Mouse (Mus musculus) CD4-positive, CD25-positive, alpha-beta regulatory T cell, adult 2 months (primary cell): ENCODE results near the gene Plxna4.
"Not testable (repeated sequence)": the region's sequence is repeated elsewhere in the genome, so short reads cannot be mapped to it uniquely, and the experiment has no call there.

Source experiments
- DNase-seq: peaks from one replicate; pipeline ENCODE4 v3.0.0-alpha.2; 2012; ENCODE audit warnings: low read depth, low spot score

The Plxna4 gene

DNA sequence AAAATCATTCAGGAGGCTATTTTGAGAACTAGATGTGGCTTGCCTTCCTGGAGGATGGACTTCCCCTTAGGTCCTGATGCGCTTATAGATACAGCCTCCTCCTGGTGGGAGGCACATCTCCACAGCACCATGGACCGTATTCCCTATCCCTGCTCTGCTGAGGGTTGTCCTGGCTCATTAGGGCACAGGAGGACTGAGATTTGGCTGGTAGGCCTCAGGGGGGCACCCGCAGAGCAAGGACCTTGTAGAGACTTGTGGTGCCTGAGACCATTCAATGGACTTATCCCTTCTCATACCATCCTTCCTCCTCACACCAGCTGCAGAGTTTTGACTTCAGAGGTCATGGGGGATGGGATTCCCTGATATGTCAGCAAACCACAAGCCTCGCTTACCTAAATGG is 47.8 kb downstream of the Plxna4 start:
- DNase-seq = no peak

DNA sequence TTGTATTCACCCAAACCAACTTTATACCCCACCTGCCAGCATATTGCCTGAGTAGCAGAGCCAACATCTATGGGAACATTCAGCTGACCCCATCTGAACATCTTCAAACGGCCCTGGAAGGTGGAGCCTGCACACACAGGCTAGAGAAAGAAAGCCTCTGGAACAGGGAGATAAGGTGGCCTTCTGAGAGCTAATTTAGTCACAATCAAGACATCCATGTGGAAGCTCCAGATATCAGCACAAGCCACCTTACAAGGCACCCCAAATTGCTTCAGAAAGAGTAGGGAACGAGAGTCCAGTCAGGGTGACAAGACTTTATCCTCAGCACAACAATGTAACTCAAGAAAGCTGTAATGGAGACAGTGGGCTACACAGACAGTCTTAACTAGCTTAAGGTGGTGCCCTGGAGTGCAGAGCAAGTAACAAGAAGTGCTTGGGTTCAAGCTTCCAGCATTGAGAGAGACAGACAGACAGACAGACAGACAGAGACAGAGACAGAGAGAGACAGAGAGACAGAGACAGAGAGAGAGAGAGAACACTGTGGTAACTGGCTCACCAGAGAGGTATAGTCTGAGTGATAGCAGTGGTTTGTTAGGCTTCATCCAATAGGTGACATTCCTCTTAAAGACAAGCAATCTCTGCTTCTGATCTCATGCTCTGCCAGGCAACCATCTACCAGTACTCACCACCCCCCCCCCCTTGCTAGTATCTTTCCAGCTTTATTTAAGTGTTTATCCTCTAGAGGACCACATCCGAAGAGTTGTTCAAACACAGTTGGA is 53.8 kb downstream of the Plxna4 start:
- no peak for DNase-seq

DNA sequence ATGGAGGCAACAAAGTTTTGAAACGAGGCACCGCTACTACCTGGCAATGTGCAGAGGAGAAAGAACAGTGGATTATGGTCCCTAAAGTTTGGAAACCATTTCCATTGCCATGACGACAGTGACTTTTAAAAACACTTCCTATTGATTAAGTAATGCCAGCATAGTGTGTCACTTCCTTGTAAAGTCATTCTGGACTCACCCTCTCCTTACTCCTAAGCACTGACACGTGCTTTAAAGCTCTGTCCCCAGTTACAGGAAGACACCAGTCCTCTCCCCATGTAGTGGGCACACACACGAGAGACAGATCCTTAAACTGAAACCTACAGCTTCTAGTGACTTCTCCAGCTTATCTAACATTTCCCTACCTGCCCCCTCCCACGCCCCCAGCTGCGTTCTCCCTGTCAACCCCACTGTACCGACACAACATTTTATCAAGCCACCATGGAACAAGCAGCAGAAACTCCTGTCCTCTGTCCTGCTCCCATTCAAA is 59.9 kb downstream of the Plxna4 start:
- no peak for DNase-seq

DNA sequence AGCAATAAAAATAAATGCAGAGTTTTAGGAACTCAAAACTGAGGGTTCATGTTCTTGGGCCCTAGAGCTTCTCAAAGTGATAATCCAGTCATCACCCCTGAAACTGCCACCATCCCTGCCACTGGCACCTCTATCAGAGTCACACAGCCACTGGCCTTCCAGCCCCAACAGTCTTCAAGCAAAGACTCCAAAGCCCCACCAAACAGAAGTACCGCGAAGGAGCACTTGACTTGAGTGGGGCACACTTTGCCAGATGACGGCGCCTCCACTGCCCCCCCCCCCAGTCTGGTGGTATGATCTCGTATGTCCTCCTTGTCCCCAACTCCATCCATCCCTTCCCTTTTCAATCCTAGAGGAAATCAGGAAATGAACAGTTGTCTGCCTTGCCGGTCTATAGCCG is 60.5 kb downstream of the Plxna4 start:
- no peak for DNase-seq

DNA sequence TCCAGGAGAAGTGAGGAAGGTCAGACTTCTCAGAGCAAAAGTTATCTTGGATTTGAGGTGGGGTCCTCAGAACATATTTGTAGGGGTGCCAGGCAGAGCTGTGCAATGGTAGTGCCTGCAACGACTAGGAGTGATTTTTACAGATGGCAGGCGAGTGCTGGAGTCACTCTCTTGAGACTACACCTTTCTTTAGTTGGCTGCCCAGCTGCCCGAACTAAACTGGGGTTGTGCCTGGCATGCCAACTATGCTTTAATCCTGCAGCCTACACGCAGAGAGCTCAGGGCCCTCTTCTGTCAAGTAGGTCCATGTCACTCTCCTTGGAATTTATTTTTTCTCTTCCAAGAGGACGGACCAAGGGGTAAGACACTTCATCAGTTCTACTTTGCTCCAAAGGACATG is 61.2 kb downstream of the Plxna4 start:
- DNase-seq = no peak

DNA sequence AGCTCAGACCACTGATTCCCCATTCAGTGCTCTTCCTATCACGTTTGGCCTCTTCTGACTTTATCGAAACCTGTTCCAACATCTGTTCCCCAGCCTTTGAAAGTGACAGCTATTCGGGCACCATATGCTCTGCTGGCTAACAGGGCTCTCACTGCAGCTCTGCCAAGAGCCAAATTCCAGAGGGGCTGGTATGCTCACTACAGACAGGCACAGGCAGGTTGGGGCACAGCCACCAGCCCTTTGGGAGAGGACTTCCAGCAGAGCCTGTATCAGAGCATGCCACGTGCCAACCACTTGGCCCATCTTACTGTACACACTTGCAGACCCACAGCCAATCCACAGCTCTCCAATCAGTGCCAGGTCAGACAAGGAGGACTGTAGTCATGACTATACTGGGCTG is 67.9 kb downstream of the Plxna4 start:
- DNase-seq = no peak

DNA sequence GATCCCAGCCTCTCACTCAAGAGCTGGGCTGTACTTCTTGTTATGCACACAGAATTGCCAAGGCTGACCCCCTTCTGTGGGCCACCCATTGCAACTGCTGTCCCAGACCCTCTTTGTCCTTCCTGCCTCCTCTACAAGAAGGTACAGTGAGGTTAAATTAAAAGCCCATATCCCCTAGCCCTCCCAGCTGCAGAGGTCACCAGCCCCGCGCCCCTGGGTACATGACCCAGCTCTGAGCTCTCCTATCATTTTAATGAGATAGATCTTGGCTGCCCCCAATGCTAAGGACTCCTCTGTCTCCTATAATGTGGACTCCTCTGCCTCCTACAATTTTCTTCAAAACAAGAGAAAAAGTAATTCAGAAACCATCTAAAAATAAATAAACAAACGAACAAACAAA is 69.4 kb downstream of the Plxna4 start:
- DNase-seq = no peak

DNA sequence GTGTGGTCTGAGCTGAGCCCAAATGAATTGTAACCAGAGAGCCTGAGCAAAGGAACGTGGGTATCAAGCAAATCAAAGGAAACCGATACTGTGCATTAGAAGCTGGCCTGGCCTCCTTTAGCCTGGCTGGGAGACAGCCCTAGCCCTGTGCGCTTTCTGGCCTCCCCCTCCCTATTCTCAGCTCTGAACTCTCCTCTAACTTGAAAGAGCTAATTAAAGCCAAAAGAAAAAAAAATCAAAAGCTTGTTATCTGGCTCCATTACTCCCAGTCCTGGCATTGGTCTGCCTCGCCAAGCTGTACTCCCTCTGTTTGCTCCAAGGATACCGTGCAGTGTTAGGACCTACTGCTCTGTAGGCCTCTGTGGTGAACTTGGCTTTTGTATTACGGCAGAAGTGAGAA is 73.9 kb downstream of the Plxna4 start:
- no peak for DNase-seq

DNA sequence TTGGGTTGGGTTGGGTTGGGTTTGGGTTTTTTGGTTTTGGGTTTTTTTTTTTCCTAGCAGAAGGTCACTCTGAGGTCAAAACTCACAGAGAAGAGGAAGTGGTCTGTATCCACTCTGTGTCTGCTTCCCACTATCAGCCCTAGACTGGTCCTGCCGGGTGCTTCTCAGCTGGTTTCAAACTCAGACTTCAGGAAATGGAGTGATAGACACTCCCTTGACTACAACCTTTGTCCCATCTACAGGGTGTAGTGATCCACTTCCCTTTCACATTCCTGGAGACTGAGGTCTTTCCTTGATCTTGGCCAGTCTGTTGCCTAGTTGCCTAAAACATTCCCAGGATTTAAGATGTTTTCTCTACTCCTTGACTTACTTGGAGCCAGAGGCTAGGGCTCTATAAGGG is 76.0 kb downstream of the Plxna4 start:
- DNase-seq = no peak

DNA sequence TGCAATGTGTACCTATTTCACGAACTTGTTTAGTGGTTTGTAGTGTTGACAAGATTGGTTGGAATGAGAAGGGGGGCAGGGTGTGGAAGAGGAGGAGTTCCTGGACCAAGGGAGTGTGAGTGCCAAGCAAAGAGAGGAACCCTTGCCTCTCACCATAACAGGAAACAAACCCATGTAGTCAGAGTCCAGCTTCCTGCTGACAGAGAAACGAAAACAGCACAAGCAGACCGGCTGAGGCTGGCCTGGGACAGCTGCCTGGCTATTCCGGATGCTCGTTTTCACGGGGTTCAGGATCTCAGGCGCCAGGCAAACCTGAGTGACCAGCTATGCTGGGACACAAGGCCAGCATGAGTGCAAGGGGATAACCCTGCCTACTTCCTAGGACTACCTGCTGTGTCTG is 77.1 kb downstream of the Plxna4 start:
- DNase-seq = no peak

DNA sequence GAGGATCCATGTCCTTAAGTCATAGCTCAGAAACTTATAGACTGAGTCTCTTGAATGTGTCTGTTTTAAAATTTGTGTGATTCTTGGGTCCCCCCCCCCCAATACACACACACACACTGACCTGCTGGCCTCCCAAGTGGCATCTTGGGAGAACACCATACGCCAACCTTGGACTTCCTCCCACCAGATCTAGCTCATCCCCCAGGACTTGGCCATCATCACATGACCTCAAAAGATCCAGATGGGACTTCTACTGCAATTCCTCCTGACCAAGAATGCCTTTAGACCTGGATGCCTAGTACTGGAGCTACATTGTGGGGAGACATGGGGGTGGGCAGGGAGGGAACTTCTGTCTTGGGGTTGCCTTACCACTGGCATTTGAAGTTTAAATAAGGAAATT is 77.5 kb downstream of the Plxna4 start:
- DNase-seq = no peak

DNA sequence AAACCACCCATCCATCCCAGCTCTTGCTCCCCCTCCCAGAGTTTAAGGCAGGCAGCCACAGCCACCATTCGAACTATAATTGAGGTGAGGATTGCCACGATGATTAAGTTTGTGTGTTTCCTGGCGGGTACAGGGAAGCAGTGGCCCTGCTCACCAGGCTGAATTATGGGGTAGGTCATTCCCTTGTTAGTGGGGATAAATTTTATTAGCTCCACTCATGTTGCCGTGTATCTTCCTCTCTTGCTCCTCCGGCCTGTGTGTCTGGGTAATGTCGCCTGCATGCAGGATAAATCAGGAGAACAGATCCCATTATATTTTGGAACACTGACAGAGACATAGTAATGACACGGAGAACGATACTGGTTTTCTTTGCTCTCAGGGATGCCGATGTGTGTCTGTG is 78.9 kb downstream of the Plxna4 start:
- no peak for DNase-seq

DNA sequence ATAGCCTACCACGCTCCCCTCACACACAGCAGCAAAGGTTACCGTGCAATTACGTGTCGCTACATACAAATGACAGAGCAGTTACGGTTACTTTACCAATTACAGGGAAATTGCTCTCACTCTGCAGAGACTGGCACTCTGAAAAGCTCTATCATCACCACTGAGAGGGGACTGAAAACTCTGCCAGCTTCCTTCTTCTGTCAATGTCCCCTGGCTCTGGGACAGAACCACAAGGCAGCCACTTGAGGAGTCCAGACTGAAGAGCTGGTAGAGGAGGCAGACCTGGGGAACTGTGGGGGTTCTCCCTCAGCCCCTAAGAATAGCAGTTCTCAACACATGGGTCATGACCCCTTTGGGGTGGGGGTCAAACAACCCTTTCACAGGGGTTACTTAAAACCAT is 83.0 kb downstream of the Plxna4 start:
- no peak for DNase-seq

DNA sequence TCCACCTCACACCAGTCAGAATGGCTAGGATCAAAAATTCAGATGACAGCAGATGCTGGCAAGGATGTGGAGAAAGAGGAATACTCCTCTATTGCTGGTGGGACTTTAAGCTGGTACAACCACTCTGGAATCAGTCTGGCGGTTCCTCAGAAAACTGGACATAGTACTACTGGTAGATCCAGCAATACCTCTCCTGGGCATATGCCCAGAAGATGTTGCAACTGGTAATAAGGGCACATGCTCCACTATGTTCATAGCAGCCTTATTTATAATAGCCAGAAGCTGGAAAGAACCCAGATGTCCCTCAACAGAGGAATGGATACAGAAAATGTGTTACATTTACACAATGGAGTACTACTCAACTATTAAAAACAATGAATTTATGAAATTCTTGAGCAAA is 86.8 kb downstream of the Plxna4 start:
- DNase-seq = not testable (repeated sequence)

DNA sequence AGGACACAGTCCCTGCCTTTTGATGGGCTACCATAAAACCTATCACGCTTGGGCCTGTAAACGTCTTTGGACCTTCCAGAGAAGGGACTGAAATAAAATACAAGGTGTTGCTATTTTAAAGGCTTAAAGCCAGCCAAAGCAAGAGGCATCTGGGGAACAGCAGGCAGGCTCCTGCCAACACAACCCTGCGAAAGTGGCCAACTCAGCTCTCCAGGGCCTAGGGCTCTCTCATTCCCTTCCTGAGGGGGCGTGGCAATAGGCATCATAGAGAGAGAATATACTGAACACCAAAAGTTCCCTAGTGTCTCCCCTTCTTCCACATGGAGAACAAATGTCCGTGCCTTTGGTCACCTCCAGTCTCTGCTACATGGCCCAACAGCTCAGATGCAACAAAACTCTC is 89.9 kb downstream of the Plxna4 start:
- DNase-seq = no peak

DNA sequence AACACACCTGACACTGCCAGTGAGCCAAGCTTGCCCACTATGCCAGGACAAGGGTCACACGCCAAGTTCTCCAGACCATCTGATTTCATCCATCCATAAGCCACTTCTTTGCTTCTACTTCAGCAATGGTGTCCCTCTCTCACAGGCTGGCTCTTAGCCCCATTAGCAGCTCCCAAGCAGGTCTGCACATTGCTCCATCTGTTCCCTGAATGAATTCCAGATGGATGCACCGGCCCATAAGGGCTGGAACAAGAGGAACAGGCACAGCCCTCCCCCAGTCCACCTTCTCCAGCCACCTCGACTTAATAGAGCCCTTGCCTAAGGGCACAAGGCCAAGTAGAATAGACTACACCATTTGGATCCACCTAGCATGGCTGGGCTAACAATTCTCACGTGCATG is 91.9 kb downstream of the Plxna4 start:
- DNase-seq = no peak

DNA sequence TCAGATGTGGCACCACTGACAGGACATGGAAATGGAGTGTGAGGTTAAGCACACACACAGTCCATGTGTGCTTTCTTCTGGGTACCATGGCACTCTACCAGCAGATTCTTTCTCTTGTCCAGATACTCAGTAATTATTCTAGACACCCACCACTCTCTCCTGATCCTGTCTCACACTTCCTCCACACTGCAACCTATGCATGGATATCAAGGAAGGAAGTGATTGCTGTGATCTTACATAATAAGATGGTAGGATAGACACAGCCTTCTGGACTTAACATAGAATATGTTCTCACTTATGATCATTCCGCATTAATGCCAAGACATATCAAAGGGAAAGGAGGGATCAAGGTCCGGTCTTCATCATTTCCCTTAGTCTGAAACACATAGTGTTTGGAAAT is 92.5 kb downstream of the Plxna4 start:
- DNase-seq = no peak

DNA sequence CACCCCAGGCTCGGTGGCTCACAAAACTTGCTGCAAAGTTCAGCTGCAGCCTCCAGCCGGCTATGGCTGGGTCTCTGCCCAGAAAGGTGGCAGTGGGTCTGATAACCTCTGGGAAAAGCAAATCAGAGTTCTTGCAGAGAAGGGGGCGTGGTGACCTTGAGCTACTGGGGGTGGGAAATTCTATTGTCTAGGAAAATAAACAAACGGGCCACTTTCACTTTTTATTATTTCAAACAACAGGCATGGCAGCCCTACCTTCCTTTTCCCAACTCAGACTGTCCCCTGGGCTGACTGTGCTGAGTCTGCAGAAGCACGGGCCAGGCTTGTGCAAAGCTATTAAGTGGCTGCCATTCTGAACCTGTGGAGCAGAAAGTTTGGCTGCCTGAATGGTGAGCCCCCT is 94.4 kb downstream of the Plxna4 start:
- no peak for DNase-seq

DNA sequence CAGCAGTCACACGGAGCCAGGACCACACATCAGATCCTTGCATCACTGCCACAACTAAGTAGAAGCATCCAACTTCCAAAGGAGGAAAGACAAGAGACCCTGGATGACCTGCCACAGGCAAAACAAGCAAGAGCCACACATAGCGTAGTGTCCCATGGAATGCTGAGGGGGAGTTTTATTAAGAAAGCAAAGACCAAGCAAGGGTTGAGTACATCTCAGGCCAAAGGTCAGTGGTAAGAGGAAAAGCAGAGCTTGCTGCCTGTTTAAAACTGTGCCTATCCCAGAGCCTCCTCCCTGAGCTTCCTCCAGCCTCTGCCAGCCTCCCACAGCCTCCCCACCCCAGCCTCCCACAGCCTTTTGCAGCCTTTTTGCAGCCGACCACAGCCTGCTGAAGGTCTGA is 100.9 kb downstream of the Plxna4 start:
- DNase-seq = no peak

DNA sequence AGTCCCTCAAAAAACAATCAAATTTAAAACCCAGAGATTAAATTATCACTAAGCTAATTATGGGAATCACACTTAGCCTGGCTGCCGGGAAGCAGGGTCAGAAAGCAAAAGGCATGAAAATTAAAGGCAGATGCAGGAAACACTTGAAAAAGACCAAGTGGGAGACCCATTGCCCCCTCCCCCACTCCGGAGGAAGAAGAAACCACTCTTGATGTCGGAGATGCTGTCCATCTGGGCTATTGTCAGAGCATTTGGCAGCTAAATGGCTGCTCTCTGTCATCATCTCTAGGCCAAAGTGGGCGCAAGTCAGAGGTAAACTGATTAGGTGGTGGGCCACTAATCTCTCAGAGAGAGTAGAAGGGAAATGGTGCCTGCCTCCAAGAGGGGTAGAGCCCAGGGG is 105.5 kb downstream of the Plxna4 start:
- DNase-seq = no peak

DNA sequence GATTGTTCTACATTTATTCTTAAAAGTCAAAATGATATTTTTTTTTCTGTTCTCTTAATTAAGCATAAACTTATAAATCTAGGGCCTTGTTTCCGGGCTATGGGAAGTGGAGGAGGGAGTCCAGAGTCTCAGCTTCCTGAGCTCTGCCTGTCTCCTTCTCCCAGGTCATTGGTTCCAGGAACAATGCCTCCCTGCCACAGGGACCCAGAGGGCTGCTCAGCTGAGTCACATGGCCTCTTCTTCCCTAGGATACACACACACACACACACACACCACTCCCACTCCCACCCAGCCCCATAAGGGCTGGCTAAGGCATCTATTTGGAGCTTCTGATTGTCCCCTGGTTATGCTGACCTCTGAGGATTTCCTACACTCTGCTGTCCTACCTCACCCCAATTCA is 107.3 kb downstream of the Plxna4 start:
- no peak for DNase-seq

DNA sequence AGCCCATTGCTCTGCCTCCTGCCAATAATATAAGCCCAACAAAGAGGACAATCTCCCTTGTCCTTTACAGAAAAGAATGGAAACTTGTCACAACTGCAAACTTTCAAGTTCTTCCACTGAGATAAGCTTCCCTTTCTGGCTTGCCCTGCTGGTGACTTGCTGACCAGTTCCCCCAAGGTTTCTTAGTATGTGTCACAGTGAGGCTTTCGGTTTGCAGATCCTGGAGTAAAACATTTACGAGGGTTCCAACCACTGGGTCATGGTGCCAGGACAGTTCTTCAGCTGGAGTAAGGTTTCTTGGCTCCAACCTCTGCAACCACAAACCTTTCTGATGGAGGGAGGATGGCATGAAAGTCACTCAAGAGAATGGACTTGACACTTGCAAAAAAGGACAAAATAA is 108.2 kb downstream of the Plxna4 start:
- no peak for DNase-seq

DNA sequence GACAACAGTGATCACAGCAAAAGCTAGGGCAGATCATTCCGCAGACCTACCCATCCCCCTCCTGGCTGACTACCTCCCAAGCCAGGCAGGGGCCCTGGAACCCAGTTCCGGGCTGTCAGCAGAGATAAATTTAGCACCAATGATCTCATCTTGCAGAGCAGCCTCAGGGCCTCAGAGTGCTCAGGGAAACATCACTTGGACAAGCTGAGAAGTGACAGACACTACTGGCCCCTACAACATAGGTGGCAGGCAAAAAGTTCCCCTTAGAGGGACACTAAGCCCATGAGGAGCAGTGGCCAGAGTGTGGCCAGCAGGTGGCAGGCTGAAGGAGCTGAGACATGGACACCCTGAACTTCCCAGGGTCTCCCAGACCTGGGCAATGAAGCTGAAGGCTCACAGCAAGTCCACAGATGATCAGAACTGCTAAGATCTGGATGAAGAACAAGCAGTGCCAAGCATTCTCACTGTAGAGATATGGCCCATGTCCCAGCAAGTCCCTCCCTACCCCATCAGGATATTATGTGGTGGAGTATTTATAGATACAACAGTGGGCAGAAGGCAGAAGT is 108.7 kb downstream of the Plxna4 start:
- DNase-seq = peak; percentile 4

DNA sequence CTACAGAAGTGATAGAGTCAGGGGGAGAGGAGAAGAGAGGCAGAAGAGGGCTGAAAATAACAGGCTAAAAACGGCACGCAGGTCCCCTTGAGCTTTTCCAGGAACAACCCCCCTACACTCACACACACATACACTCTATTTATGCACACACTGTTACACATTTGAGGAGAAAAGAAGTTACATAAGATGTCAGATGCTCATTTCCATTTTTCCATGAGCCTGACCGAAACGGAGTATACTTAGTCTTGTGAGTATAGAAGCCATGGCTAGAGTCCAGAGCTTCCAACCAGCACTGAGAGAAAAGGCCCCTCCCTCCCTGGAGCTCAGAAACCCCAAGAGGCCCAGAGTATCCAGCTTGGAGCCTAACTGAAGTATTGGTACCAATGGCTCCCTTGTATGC is 112.0 kb downstream of the Plxna4 start:
- DNase-seq = no peak
